Mouse (Mus musculus) kidney, adult 11 months (tissue): Measurements from ENCODE around the gene Ruvbl2.

Experiments used
- DNase-seq: peaks from one replicate; pipeline ENCODE4 v3.0.0; 2022

Ruvbl2 gene

GRCm38 (mm10) chr7:45460860-45461314, 23.0 kb upstream of the Ruvbl2 start:
- DNase-seq: peak; percentile 83

DNA sequence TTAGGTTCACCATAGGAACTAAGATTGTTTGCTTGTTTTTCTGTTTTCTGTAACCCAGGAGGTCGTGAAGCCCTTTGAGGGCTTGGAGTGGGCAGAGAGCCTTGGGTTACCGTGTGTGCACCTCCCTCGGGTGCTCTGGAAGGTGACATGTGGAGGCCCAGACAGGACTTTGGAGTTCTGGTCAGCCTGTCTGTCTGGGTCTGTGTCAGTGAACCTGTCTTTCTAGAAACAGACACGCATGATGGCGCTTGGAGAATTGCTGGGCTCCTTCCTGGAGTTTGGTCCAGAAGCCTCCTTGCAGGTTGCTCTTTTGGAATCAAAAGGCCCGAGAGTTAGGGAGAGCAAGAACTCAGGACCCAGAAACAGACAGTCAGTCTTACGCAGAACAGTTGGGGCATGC, 22.5 kb upstream of the Ruvbl2 start:
- DNase-seq: peak; percentile 84

GRCm38 (mm10) chr7:45459564-45460140, 21.8 kb upstream of the Ruvbl2 start, which contains the start of gene Ftl1:
Ftl1 (minus strand) TSS chr7:45459884.
- peak; percentile 99 for DNase-seq

DNA sequence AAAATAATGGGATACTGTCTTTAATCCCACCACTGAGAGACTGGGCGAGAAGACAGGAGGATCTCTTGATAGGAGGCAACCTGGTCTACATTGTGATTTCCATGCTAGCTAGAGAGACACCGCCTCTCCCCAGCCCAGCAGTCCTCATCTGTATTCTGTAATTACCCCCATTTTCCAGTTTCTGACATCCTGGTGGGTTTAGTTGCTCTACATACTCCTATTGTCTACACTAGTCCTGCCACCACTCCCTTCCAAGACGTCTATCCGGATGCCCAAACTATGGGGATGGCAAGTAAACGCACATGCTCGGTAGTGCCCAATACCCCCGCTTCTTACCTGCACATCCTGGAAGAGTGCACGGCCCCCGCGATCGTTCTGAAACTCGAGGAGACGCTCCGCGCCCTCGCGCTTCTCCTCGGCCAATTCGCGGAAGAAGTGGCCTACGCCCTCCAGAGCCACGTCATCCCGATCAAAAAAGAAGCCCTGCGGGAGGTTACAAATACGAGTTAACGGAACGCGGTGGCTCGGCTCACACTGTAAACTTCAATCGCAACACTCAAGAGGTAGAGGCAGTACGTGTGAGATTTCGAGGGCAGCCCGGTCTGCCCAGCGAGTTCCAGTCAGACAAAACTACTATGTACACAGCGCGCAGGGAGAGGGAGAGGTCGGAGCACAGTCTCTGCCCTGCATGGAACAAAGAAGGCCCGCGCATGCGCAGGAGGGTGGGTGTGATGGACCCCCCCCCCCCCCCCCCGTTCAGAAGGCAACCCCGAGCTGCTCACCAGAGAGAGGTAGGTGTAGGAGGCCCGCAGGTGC, 21.1 kb upstream of the Ruvbl2 start:
- peak; percentile 61 for DNase-seq

- peak; percentile 85 for DNase-seq
These were observed 19.5 kb upstream of the Ruvbl2 start for GRCm38 (mm10) chr7:45457204-45458060.

DNA sequence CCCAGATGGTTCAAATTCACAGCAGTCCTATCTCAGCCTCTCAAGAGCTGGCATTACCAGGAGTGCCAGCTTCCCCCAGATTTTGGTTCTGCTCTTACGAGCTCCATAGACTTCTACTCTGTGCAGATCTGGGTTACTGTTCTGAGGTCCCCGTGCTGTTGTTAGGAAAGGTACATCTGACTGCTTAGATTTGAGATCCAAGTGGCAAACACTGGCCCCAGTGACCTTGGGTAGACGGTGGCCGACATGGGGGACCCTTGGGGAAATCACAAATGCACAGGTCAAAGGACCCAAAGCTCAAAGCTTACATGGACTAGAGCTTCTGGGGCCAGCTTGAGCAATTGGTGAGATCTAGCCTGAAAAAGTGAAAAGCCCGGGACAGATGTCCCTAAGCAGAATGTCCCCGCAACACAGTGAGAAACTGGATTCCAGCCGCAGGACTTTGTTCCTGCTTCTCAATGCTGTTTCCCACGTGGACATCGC, 18.9 kb upstream of the Ruvbl2 start:
- no peak for DNase-seq

DNA sequence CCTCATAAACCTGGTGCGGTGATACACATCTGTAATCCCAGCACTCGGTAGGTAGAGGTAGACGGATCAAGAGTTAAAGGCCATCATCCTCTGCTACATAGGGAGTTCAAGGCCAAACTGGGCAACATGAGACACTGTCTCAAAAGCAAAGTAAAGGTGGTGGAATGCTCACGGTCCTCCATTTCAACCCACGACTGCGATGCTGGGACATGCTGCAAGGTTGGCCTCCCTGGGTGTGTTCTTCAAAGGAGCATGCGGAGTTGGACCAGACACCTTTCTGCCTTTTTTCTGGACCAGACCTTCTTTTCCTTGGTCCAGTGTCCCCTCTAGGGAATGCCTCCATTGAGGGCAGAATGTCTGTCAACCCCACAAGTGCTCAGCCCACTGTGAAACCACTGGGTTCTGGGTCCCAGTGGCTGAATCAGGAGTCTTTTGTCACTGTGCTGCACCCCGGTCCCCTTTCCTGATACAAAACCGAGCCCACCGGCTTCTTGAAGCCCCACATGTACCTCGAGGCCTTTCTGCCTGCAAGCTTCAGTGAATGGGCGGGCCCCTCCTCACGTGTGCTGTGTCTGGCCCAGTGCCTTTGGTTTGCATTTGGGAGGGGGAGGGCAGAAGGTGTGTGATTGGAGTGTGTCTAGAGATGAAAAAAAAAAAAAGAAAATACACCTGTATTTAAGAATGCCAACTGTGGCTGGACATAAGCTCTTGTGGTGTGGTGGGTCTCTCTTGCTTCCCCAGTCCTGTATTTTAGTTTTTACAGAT, 18.2 kb upstream of the Ruvbl2 start:
- no peak for DNase-seq

DNA sequence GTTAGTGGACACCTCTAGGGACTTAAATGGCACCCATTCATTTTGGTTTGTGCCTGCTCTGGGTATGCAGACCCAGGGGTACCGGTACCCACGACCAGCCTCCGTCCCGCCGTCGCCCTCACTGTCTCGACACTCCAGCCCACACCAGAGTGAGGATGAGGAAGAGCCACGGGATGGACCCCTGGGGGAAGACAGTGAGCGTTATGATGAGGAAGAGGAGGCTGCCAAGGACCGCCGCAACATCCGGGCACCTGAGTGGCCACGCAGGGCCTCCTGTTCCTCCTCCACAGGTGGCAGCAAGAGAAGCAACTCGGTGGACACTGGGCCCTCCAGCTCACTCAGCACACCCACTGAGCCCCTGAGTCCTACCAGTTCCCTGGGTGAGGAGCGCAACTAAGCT, 17.1 kb upstream of the Ruvbl2 start:
- DNase-seq: no peak

- DNase-seq: peak; percentile 68
These were observed 13.6 kb upstream of the Ruvbl2 start for GRCm38 (mm10) chr7:45451344-45451982.

- DNase-seq: no peak
These were observed 12.1 kb upstream of the Ruvbl2 start for GRCm38 (mm10) chr7:45449974-45450373.

DNA sequence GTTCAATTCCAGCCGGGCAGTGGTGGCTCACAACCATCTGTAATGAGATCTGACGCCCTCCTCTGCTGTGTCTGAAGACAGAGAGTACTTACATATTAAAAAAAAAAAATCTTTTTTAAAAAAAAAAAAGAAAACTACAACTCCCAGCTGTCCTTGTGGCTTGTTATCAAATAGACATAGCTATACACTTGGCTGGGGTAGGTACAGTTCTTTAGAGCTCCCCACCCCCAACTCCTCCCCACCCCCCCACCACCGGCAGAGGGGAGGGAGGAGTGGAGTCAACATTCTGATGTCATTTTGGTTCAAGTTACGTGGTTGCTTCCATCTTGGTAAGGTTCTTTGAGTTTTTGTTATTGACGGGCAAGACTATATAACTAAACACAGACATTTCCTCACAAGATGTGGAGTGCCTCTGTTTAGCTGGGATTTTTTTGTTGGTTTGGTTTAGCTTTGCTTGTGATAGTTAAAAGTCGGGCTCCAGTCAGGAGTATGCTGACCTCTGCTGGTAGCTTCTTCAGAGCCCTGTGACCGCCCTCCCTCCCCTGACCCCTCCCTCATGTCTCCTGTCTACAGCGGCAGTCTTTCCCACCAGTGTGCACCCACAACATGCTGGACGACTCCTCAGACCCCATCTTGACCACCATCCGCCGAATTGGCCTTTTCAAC, 9.6 kb upstream of the Ruvbl2 start:
- DNase-seq: peak; percentile 23

DNA sequence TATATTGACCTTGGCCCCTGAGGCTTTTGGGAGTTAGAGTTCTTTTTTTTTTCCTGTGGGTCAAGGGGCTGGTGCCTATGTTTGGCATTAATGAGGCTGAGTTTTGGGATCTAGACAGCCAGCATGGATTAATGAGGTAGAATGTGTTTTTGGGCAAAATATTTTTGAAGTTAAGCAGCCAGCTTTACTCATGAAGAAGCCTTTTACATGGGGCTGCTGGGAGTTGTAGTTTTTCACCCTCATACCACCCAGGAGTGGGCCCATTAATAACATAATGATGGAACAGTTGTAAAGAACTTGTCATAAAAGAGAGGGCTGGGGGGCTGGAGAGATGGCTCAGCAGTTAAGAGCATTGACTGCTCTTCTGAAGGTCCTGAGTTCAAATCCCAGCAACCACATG, 8.7 kb upstream of the Ruvbl2 start:
- DNase-seq: no peak

- DNase-seq: no peak
These were observed 5.9 kb upstream of the Ruvbl2 start for GRCm38 (mm10) chr7:45443526-45444420.

DNA sequence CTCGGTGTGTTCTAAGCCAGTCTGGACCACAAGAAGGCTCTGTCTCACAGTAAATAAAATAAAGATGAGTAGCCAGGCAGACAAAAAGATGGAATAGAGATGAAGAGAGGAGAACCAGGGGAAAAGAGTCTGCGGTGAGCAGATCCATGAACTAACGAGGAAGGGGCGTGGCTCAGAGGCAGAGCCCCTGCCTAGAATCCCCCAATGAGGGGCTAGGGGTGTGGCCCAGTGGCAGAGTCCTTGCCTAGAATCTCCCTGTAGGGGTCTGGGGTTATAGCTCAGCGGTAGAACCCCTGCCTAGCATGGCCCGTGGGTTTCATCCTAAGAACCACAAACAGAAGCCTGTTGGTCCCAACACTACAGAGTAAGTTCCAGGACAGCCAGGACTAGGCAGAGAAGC, 850 bp downstream of the Ruvbl2 start:
- DNase-seq: no peak

- DNase-seq: no peak
These were observed 1.5 kb downstream of the Ruvbl2 start for GRCm38 (mm10) chr7:45436444-45436843.

DNA sequence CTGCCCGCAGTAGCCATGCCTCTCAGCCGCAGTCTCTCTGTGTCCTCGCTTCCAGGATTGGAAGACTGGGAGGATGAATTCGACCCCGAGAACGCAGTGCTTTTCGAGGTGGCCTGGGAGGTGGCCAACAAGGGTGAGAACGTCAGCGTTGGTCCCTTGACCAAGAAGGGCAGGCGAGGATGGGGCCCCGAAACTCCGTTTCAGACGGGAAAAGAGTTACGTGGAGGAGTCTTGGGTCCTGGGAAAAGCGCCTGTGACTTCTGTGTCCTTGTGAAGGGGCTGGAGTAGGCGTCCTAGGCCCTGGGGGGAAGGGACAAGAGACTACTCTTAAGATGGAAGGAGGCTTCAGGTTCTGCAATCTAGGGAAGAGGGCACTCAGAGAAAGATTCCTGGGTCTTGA, 2.9 kb downstream of the Ruvbl2 start:
- DNase-seq: no peak

DNA sequence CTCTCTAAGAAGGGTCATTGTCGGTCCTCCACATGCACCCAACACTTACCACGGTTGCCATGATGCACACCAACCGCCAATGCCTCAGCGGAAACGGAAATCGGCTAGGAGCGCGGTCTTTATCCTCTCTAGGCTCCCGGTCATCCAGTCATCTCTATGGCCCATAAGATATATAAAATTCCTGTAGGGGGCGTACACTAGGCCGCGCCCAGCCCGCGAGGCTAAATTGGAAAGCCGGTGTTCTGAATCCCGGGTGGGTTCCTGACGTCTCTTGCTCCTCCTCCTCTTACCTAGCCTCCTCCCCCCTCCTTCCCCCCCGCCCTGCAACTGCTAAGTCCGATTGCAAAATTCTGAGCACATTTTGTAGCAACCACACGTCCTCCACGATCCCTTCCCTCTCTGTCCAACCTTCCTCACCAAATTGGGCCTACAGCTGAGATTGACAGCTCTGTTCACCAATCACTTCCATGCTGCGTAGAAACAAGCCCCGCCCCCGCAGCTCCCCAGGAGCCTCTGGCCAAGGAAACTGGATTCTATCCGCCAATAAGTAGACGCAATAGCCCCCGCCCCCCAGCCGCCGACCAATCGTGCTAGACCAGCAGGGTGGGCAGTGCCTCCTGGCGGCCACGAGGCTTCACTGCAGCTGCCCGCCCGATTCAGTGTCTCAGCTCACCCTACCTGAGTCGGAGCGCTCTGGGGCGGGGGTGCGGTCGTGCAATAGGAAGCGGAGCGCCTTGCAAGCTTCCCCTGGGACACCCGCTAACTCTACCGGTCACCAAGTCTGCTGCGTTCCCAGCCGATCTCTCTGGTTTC, 3.5 kb downstream of the Ruvbl2 start, which contains the start of gene Gys1:
Gene Gys1, plus strand, starts transcription at position 642 of the 813 bp plus-strand sequence.
- DNase-seq: peak; percentile 100

- DNase-seq: no peak
These were observed 4.1 kb downstream of the Ruvbl2 start for GRCm38 (mm10) chr7:45433835-45434202.

DNA sequence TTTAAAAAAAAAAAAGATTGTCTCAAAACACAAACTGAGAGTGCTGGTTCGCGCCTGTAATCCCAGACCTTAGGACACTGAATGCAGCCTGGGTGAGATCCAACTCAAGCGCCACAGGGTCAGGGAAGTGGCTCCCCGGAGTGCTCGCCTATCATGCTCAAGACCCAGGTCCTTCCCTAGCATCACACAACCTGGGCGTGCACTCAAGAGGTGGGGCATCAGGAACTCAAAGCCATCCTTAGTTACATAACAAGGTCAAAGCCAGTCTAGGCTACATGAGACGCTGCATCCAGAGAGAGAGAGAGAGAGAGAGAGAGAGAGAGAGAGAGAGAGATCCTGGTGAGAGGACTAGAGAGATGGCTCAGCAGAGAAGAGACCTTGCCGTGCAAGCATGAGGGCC, 11.3 kb downstream of the Ruvbl2 start:
- no peak for DNase-seq
